Mouse (Mus musculus) cerebellum, adult 18-20 months (tissue): ENCODE measurements around the gene Tmem167.

ENCODE experiments used
- DNase-seq, 2 experiments: peaks; one replicate each; pipeline ENCODE4 v3.0.0; 2021

The Tmem167 gene

DNA sequence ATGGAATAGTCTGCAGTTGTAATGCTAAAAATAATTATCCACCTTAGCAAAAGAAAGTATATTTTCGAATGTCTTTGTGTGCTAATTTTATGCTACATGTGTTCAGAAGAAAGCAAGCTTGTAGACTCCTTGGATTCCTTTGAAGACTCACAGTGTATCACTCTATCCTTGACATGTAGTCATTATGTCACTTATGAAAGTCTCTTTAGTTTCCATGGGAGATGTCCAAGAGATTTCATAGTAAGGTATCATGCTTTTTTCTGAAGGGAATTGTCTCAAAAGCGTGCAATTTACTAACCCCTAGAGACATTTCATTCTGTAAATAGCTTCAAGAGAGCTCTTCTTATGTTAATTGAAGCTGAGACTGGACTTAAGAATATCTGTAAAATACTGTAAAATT lies 97.8 kb downstream of the Tmem167 start:
- DNase-seq = no peak

DNA sequence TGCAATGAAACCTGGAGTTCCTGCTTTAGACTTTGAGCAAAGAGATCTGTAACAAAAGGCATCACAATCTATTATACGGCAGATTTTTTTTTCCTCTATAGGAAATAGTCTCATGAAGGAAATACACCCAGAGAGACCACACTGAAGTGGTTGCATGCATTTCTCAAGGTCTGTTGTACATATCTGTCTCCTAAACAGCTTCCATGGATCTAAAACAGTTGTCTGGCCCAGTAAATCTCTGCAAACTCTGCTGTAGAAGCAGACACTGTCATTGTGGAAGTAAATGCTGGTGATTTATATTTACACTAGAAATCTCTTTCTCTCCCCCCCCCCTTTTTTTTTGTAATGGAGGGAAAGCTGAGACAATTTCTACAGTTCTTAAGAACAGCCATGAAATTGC lies 99.1 kb downstream of the Tmem167 start:
- no peak for DNase-seq

DNA sequence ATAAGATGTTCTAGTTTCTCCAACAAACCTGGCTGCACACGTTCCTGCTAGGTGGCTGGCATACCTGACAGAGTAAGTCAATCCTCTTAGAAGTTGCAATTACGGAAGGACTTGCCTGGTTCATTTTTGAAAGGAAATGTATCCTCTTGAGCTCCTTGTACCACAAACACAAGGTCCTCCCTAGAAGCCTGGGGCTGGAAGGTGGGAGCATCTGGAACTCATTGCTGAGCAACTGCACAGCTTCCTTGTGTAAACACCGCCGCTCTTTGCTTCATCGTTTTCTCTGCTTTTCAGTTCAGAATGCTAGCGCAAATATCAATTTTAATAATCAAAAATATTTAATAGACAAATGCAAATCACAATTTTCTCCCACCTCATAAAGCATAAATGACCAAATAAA lies 102.9 kb downstream of the Tmem167 start:
- DNase-seq = no peak
